Mouse (Mus musculus) embryonic facial prominence, embryonic 14.5 days (tissue): Measurements from ENCODE around the gene Vmn1r218. TPM values are rescaled to one million over a fixed set of nuclear protein-coding genes. Genes with fewer than 3 reads are reported as not detected.
A peak's percentile ranks its signal among the peaks of the same experiment; 100 is the strongest.
"Not testable (repeated sequence)": the region's sequence is repeated elsewhere in the genome, so short reads cannot be mapped to it uniquely, and the experiment has no call there.

ENCODE experiments used
- ATAC-seq: fragments of 200-750 bp; cut with Nextera tagmentation; 2 replicates; pipeline ENCODE4 v1.8.0; 2017; ENCODE audit warnings: low read depth, moderate number of reproducible peaks, moderate TSS enrichment
- DNase-seq: peaks from one replicate; pipeline ENCODE4 v3.0.0-alpha.2; 2015; ENCODE audit warnings: low spot score
- H3K27ac ChIP-seq: fragments of 300-500 bp; sonication (generic); replicated peaks from 2 replicates; pipeline ENCODE4 v1.5.1; 2014; ENCODE audit warnings: low read depth, mild to moderate bottlenecking, low read length, moderate library complexity
- H3K27me3 ChIP-seq: fragments of 300-500 bp; sonication (generic); replicated peaks from 2 replicates; pipeline ENCODE4 v1.6.1; 2014; ENCODE audit warnings: low read length; ENCODE audit not compliant: control insufficient read depth, insufficient read depth
- H3K36me3 ChIP-seq: fragments of 300-500 bp; sonication (generic); 2 replicates; pipeline ENCODE4 v1.6.1; 2014; ENCODE audit warnings: low read length, mixed read lengths; ENCODE audit not compliant: control insufficient read depth, insufficient read depth
- H3K4me1 ChIP-seq: fragments of 300-500 bp; sonication (generic); 2 replicates; pipeline ENCODE4 v1.6.1; 2014; ENCODE audit warnings: antibody characterized with exemption, low read length; ENCODE audit not compliant: control insufficient read depth, insufficient read depth
- H3K4me2 ChIP-seq: fragments of 300-500 bp; sonication (generic); 2 replicates; pipeline ENCODE4 v1.6.1; 2014; ENCODE audit warnings: low read depth, mild to moderate bottlenecking, low read length, moderate library complexity, mixed read lengths
- H3K4me3 ChIP-seq: fragments of 300-500 bp; sonication (generic); 2 replicates; pipeline ENCODE4 v1.5.1; 2014; ENCODE audit warnings: low read depth, mild to moderate bottlenecking, low read length
- H3K9ac ChIP-seq: fragments of 300-500 bp; sonication (generic); 2 replicates; pipeline ENCODE4 v1.6.1; 2014; ENCODE audit warnings: low read depth, mild to moderate bottlenecking, low read length, moderate library complexity, mixed read lengths
- H3K9me3 ChIP-seq: fragments of 300-500 bp; sonication (generic); 2 replicates; pipeline ENCODE4 v1.6.1; 2016; ENCODE audit warnings: low read length; ENCODE audit not compliant: control insufficient read depth
- WGBS: fragments of 180-500 bp; shearing (Covaris S2); extraction: QIAGEN DNeasy Blood & Tissue Kit; methylation state at CpG from one replicate; pipeline ENCODE4 v1.1.7; 2014; 5-methylcytosine and 5-hydroxymethylcytosine counted together
- polyA plus RNA-seq: library from polyadenylated mRNA; unstranded; fragments of >200 nt; fragmentation: Nextera tagmentation; extraction: Ambion mirVana; gene quantifications from 2 replicates; pipeline ENCODE4 v1.2.1, GENCODE M21; 2014

Vmn1r218 gene
- polyA plus RNA-seq = not detected in 2 replicates

- WGBS = 57% methylated on average over 3 of the region's 3 CpGs
- ATAC-seq = no peak
These were observed at the start of gene Vmn1r218 for GRCm38 (mm10) chr13:23133099-23133498. Gene Vmn1r218 (plus strand): TSS chr13:23133155.

GRCm38 (mm10) chr13:23094386-23094785, 38.6 kb upstream of the Vmn1r218 start:
- no peak for DNase-seq
- Histone ChIP-seq H3K27me3 (no peaks in the 10 kb centered on the region), H3K9me3 (no peaks in the 10 kb centered on the region), H3K27ac (no peak overlapping the region), H3K36me3 (no peaks in the 10 kb centered on the region), H3K4me1 (no peaks in the 10 kb centered on the region), H3K4me3 (no peak overlapping the region), H3K9ac (no peak overlapping the region), H3K4me2 (no peak overlapping the region)
- 84% methylated on average over 4 of the region's 4 CpGs for WGBS
- no peak for ATAC-seq

More at GRCm38 (mm10) chr13:23133099-23133498, at the start of gene Vmn1r218:
- no peaks in the 10 kb centered on the region for H3K9me3 ChIP-seq
- DNase-seq = no peak
- no peak within 1 kb of the TSS for H3K4me2 ChIP-seq
- no peaks in the 10 kb centered on the region for H3K27me3 ChIP-seq
- no peaks in the 10 kb centered on the region for H3K4me1 ChIP-seq
- no peaks in the 10 kb centered on the region for H3K36me3 ChIP-seq
- no peak within 1 kb of the TSS for H3K27ac ChIP-seq
- H3K9ac ChIP-seq = no peak within 1 kb of the TSS
- no peak within 1 kb of the TSS for H3K4me3 ChIP-seq

- H3K4me2 ChIP-seq, H3K9me3 ChIP-seq, DNase-seq, H3K9ac ChIP-seq, ATAC-seq, H3K4me1 ChIP-seq, H3K36me3 ChIP-seq, H3K4me3 ChIP-seq, H3K27ac ChIP-seq, H3K27me3 ChIP-seq: not testable (repeated sequence)
- 81% methylated on average over 1 of the region's 1 CpGs for WGBS
These were observed 14.8 kb upstream of the Vmn1r218 start, which contains the start of gene Vmn1r217 for GRCm38 (mm10) chr13:23118126-23118525. Gene Vmn1r217 (minus strand): TSS chr13:23118226.

GRCm38 (mm10) chr13:23120611-23121010, 12.3 kb upstream of the Vmn1r218 start:
- WGBS = 79% methylated on average over 2 of the region's 2 CpGs
- ATAC-seq = no peak
- H3K4me3 ChIP-seq = no peak overlapping the region

GRCm38 (mm10) chr13:23133501-23133900, 546 bp downstream of the Vmn1r218 start:
- H3K4me2 ChIP-seq = no peak overlapping the region
- no peaks in the 10 kb centered on the region for H3K4me1 ChIP-seq
- no peak overlapping the region for H3K4me3 ChIP-seq
- H3K36me3 ChIP-seq = no peaks in the 10 kb centered on the region
- H3K9me3 ChIP-seq = no peaks in the 10 kb centered on the region
- no peak overlapping the region for H3K9ac ChIP-seq
- WGBS = 58% methylated on average over 1 of the region's 1 CpGs
- DNase-seq = no peak
- H3K27ac ChIP-seq = no peak overlapping the region
- H3K27me3 ChIP-seq = no peaks in the 10 kb centered on the region
- ATAC-seq = peak; percentile 57; the same call in 1 of the 2 replicates

More at GRCm38 (mm10) chr13:23120611-23121010, 12.3 kb upstream of the Vmn1r218 start:
- DNase-seq = no peak
- no peaks in the 10 kb centered on the region for H3K4me1 ChIP-seq
- no peak overlapping the region for H3K9ac ChIP-seq
- no peaks in the 10 kb centered on the region for H3K36me3 ChIP-seq
- H3K9me3 ChIP-seq = no peaks in the 10 kb centered on the region
- H3K4me2 ChIP-seq = no peak overlapping the region
- H3K27me3 ChIP-seq = no peaks in the 10 kb centered on the region
- no peak overlapping the region for H3K27ac ChIP-seq

- Histone ChIP-seq H3K4me1 (no peaks in the 10 kb centered on the region), H3K9me3 (no peaks in the 10 kb centered on the region), H3K4me3 (no peak overlapping the region), H3K9ac (no peak overlapping the region), H3K4me2 (no peak overlapping the region), H3K27me3 (no peaks in the 10 kb centered on the region), H3K36me3 (no peaks in the 10 kb centered on the region), H3K27ac (no peak overlapping the region)
- no peak for ATAC-seq
- DNase-seq = peak; percentile 2
- WGBS = 72% methylated on average over 2 of the region's 2 CpGs
These were observed 5.9 kb downstream of the Vmn1r218 start for GRCm38 (mm10) chr13:23138880-23139279.

- Histone ChIP-seq H3K9me3 (no peaks in the 10 kb centered on the region), H3K9ac (no peak overlapping the region), H3K27ac (no peak overlapping the region), H3K36me3 (no peaks in the 10 kb centered on the region), H3K4me2 (no peak overlapping the region), H3K4me1 (no peaks in the 10 kb centered on the region), H3K27me3 (no peaks in the 10 kb centered on the region), H3K4me3 (no peak overlapping the region)
- 80% methylated on average over 3 of the region's 3 CpGs for WGBS
- peak; percentile 22 for DNase-seq
- ATAC-seq = no peak
These were observed 24.9 kb downstream of the Vmn1r218 start for GRCm38 (mm10) chr13:23157848-23158247.

GRCm38 (mm10) chr13:23159012-23159411, 26.1 kb downstream of the Vmn1r218 start, which contains the start of gene Vmn1r219:
Gene Vmn1r219 (plus strand): TSS chr13:23159312.
- Histone ChIP-seq H3K27me3 (no peaks in the 10 kb centered on the region), H3K4me1 (no peaks in the 10 kb centered on the region), H3K27ac (no peak within 1 kb of the TSS), H3K9me3 (no peaks in the 10 kb centered on the region), H3K4me2 (no peak within 1 kb of the TSS), H3K36me3 (no peaks in the 10 kb centered on the region), H3K4me3 (no peak within 1 kb of the TSS), H3K9ac (no peak within 1 kb of the TSS)
- ATAC-seq (no peak), DNase-seq (no peak)
- WGBS = 74% methylated on average over 4 of the region's 4 CpGs

- not testable (repeated sequence) for DNase-seq, ATAC-seq, H3K4me1 ChIP-seq, H3K9me3 ChIP-seq, H3K27me3 ChIP-seq, H3K27ac ChIP-seq, H3K9ac ChIP-seq, H3K4me2 ChIP-seq, H3K4me3 ChIP-seq, H3K36me3 ChIP-seq
- 89% methylated on average over 4 of the region's 4 CpGs for WGBS
These were observed 33.5 kb downstream of the Vmn1r218 start for GRCm38 (mm10) chr13:23166471-23166870.
